Mouse (Mus musculus) v-Abl transformed pro-B cells (cell line): ENCODE data around the gene Nsun4.

Experiments
- in situ Hi-C, 2 experiments: fragments of 400-800 bp; cut with MboI; formaldehyde crosslinking; loops; one replicate each; pipeline ENCODE4 v1.15.1; 2025; ENCODE audit not compliant: unreplicated experiment in 2 of 2

Nsun4 gene

GRCm38 (mm10) chr4:116053399-116053961, at the start of gene Nsun4:
TSS of gene Nsun4 (minus strand) at chr4:116053876.
- in situ Hi-C loops = loop anchor here in 1 of 2 experiments (25.0 kb wide), 1 partner anchor 316 kb away; the partner anchor contains the start of gene Efcab14

DNA sequence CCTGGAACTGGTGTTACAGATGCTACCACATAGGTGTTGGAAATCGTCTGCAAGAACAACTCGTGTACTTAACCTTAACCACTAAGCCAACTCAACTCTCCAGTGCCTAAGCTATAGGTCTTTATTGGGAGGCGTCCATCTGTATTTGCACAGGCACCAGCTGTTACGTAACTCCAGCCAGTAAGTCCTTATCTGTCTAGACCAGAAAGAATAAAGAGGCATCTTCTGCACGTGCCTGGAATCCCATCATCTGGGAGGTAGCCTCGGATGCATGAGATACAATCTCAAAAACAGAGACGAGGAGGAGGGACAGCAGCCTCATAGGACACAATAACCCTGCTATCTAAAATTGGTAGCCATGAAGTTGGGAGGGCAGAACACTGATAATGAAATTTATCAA, 47.3 kb upstream of the Nsun4 start:
- in situ Hi-C loops = no loop called here

- in situ Hi-C loops = no loop called here
These were observed 43.5 kb upstream of the Nsun4 start for GRCm38 (mm10) chr4:116097211-116097610.

GRCm38 (mm10) chr4:116096291-116096690, 42.6 kb upstream of the Nsun4 start:
- in situ Hi-C loops = no loop called here

DNA sequence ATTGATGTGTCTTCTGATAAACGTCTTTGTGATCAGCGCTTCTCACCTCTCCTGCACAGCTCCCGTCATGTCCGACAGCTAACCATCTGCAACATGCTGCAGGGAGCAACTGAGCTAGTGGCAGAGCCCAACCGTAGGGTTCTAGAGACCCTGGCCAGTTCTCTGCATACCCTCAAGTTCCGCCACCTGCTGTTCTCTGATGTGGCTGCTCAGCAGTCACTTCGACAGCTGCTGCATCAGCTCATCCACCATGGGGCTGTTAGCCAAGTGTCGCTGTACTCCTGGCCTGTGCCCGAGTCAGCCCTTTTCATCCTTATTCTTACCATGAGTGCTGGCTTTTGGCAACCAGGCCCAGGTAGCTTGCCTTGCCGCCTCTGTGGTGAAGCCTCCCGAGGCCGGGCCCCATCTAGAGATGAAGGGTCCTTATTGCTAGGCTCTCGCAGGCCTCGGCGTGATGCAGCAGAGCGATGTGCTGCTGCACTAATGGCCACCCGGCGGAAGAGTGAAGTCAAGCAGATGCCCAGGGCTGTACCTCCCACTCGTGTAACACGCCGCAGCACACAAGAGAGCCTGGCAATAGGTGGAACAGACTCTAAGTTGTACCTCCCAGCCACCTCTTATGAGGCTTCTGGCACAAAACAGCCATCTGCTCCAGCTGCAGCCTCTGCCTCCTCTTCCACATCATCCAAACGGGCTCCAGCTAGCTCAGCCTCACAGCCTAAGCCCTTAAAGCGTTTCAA, 35.0 kb upstream of the Nsun4 start:
- in situ Hi-C loops = no loop called here

DNA sequence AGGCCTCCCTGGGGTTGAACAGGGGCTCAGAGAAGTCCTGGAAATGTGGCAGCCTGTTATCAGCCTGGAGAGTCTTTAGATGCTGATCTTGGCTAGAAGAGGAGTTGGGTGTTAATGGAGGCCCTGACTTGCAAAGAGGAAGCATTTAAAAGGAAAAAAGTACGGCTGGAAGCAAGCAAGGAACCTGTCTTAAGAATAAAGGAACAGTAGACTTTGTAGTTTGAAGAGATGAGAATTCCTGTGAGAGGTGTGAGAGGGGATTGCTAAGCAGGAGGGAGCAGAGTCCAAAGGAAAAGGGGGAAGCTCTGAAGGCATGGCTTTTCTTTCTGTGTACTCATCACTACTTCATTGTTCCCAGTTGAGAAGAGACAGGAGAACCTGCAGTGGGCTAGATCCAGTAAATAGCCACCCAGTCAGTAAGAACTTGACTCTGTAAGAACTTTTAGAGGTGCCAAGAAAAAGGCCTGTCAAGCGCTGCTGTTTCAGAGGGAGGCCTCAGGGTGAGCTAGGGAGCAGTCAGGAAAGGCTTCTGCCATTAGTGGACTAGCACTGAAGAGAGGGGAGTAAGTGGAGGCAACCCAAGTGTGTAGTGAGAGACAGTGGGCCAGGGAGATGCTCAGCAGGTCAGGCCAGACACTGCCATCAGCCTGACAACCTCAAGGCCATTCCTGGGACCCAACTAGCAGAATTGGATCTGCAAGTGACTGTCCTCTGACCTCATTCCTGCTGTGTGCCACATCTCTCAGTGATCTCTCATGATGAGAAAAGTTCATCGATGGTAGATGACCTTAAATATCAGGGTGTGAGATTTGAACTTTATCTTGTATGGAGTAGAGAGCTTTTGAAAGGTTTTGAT, 23.8 kb upstream of the Nsun4 start:
- in situ Hi-C loops = loop anchor here in 1 of 2 experiments (10.0 kb wide), 1 partner anchor 173 kb away; no protein-coding TSS in a partner anchor

GRCm38 (mm10) chr4:116076369-116077231, 22.9 kb upstream of the Nsun4 start:
- in situ Hi-C loops = loop anchor here in 1 of 2 experiments (10.0 kb wide), 1 partner anchor 172 kb away; no protein-coding TSS in a partner anchor

- in situ Hi-C loops = loop anchor here in 1 of 2 experiments (10.0 kb wide), 1 partner anchor 171 kb away; no protein-coding TSS in a partner anchor
These were observed 22.1 kb upstream of the Nsun4 start for GRCm38 (mm10) chr4:116075631-116076368.

DNA sequence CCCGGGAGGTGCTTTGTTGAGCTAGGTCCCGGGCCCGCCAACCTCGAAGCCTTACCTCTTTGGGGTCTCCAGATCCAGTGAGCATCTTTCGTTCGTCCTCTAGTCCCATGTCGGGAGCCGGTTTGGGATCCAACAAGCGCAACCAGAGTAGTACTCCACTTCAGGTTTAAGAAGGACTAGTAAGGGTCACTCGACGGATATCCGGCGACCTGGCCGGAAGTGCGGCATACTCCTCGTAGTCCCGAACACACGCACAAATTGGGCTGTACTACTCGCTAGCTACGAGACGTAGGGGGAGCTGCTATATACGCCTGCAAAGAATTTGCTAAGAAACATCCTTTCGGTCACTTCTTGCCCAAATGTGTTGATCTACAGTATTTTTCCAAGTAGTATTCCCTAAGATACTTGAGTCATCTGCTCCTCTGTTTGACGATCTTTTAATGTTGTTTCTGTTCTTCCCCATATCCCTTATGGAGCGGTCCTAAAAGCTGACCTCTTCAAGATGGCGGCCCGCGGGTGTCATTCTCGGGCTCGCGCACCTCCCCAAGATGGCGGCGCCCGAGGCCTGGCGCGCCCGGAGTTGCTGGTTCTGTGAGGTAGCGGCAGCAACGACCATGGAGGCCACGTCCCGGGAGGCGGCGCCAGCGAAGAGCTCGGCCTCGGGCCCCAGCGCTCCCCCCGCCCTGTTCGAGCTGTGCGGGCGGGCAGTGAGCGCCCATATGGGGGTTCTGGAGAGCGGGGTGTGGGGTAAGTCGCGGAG, 21.4 kb upstream of the Nsun4 start, which contains the start of the genes Uqcrh and Lrrc41:
Gene Uqcrh (minus strand): TSS at position 211 of the 760 bp plus-strand sequence.
Gene Lrrc41 (plus strand): TSS at position 409 of the 760 bp plus-strand sequence.
- in situ Hi-C loops = loop anchor here in 1 of 2 experiments (10.0 to 25.0 kb wide), 2 partner anchors 170 to 338 kb away; partner anchors contain the start of gene Efcab14

- in situ Hi-C loops = loop anchor here in 1 of 2 experiments (10.0 to 25.0 kb wide), 2 partner anchors 169 to 337 kb away; partner anchors contain the start of gene Efcab14
These were observed 20.5 kb upstream of the Nsun4 start for GRCm38 (mm10) chr4:116074145-116074675.

- in situ Hi-C loops = loop anchor here in 1 of 2 experiments (10.0 to 25.0 kb wide), 2 partner anchors 168 to 336 kb away; partner anchors contain the start of gene Efcab14
These were observed 19.5 kb upstream of the Nsun4 start for GRCm38 (mm10) chr4:116073146-116073545.

GRCm38 (mm10) chr4:116070116-116070515, 16.4 kb upstream of the Nsun4 start:
- in situ Hi-C loops = loop anchor here in 1 of 2 experiments (10.0 to 25.0 kb wide), 2 partner anchors 165 to 333 kb away; partner anchors contain the start of gene Efcab14

DNA sequence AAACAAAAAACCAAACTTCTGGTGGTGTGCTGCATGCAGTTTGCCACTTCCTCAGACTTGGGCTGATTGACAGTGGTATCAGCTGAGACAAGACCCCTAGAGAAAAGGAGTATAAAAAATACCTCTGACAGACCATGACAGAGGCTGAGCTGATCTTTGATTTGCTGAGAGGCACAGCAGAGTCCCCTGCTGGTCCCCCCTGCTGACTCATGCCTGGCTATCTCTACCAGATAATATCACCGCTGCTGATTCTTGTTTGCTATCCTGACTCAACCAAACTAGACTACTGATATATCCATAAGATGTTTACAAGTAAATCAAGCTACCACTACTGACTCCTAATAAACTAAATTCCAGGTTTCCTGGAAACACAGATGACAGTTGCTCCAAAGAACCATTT, 10.2 kb upstream of the Nsun4 start:
- in situ Hi-C loops = loop anchor here (10.0 to 25.0 kb wide), 2 partner anchors 327 to 329 kb away; partner anchors contain the start of gene Efcab14 (in 2 of the 2)

DNA sequence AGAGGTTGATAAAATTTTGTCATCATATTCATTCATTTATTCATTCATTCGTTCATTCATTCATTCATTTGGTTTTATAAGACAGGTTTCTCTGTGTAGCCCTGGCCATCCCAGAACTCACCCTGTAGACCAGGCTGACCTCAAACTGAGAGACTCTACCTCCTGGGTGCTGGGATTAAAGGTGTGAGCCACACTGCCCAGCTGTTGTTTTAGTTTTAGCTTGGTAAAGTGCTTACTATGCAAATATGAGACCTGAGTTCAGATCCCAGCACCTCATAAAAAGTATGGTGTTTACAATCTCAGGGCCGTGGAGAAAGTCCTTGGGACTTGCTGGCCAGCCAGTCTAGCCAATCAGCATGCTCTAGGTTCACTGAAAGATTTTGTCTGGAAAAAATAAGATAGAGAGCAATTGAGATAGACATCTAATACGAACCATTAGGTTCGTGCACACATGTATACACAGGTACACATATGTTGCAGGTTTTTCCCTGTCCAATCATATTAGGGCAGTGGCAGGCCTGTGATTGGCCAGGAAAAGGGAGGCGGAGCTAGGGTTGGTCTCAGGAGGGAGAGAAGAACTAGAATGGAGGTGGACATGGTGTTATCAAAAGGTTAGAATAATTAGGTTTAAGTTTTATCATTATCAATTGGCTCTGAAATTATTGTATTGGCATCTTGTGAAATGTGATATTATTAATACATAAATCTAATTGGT, 5.5 kb upstream of the Nsun4 start:
- in situ Hi-C loops = loop anchor here in 1 of 2 experiments (25.0 kb wide), 1 partner anchor 322 kb away; the partner anchor contains the start of gene Efcab14

DNA sequence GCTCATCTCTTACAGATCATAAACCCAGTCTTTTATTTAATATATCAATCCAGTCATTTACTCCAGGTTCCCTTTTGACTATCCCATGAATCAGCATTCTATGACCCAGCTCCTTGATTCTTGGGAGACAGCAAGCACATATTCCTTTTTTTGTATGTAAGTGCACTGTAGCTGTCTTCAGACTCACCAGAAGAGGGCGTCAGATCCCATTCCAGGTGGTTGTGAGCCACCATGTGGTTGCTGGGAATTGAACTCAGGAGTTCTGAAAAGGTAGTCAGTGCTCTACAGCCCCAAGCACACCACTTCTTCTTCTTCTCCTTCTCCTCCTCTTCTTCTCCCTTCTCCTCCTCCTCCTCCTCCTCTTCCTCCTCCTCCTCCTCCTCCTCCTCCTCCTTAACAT, 3.9 kb upstream of the Nsun4 start:
- in situ Hi-C loops = loop anchor here in 1 of 2 experiments (25.0 kb wide), 1 partner anchor 320 kb away; the partner anchor contains the start of gene Efcab14

- in situ Hi-C loops = loop anchor here in 1 of 2 experiments (25.0 kb wide), 1 partner anchor 315 kb away; the partner anchor contains the start of gene Efcab14
These were observed 966 bp downstream of the Nsun4 start for GRCm38 (mm10) chr4:116052526-116053293.
